Mouse (Mus musculus) urinary bladder, postnatal 4 days (tissue): ENCODE results near the gene Naa10.

Experiments
- DNase-seq, 2 experiments: peaks; one replicate each; pipeline ENCODE4 v3.0.0; 2021 to 2022; ENCODE audit warnings: low spot score in 2 of 2

Naa10 gene

GRCm38 (mm10) chrX:73921823-73922549 is at the start of gene Naa10, which contains the start of gene Arhgap4:
Gene Naa10 (minus strand): TSS chrX:73921944.
Gene Arhgap4 (minus strand): TSS chrX:73921870.
- peak; percentile 82 to 91 for DNase-seq

- DNase-seq: no peak
Observed at GRCm38 (mm10) chrX:73970781-73971180, 49.0 kb upstream of the Naa10 start.

GRCm38 (mm10) chrX:73969729-73970128 is 48.0 kb upstream of the Naa10 start:
- no peak for DNase-seq

- no peak for DNase-seq
Observed at GRCm38 (mm10) chrX:73969167-73969566, 47.4 kb upstream of the Naa10 start.

- DNase-seq: peak; percentile 83 to 85
Observed at GRCm38 (mm10) chrX:73967177-73968075, 45.7 kb upstream of the Naa10 start.

GRCm38 (mm10) chrX:73966248-73967176 is 44.8 kb upstream of the Naa10 start, which contains the start of gene Hcfc1:
Gene Hcfc1 (minus strand): TSS chrX:73966357.
- DNase-seq: peak; percentile 83 to 87

- DNase-seq: no peak
Observed at GRCm38 (mm10) chrX:73965307-73965706, 43.6 kb upstream of the Naa10 start.

GRCm38 (mm10) chrX:73964363-73964762 is 42.6 kb upstream of the Naa10 start:
- no peak for DNase-seq

GRCm38 (mm10) chrX:73954988-73955387 is 33.2 kb upstream of the Naa10 start:
- DNase-seq: no peak

GRCm38 (mm10) chrX:73952603-73953002 is 30.9 kb upstream of the Naa10 start:
- no peak for DNase-seq

- no peak for DNase-seq
Observed at GRCm38 (mm10) chrX:73949341-73949740, 27.6 kb upstream of the Naa10 start.

GRCm38 (mm10) chrX:73948647-73949046 is 26.9 kb upstream of the Naa10 start:
- DNase-seq: peak in 1 of 2 experiments; percentile 36

- DNase-seq: no peak
Observed at GRCm38 (mm10) chrX:73946896-73947295, 25.2 kb upstream of the Naa10 start.

- no peak for DNase-seq
Observed at GRCm38 (mm10) chrX:73942294-73942693, 20.6 kb upstream of the Naa10 start.

- DNase-seq: no peak
Observed at GRCm38 (mm10) chrX:73941860-73942259, 20.1 kb upstream of the Naa10 start.

- DNase-seq: no peak
Observed at GRCm38 (mm10) chrX:73931871-73932270, 10.1 kb upstream of the Naa10 start.

GRCm38 (mm10) chrX:73930402-73931062 is 8.8 kb upstream of the Naa10 start, which contains the start of gene Renbp:
Gene Renbp (minus strand): TSS chrX:73930850.
- DNase-seq: peak; percentile 74 to 79

- no peak for DNase-seq
Observed at GRCm38 (mm10) chrX:73922550-73922882, 772 bp upstream of the Naa10 start.

GRCm38 (mm10) chrX:73921285-73921822 is 390 bp downstream of the Naa10 start:
- no peak for DNase-seq

- no peak for DNase-seq
Observed at GRCm38 (mm10) chrX:73918631-73919030, 3.1 kb downstream of the Naa10 start.

GRCm38 (mm10) chrX:73916945-73917344 is 4.8 kb downstream of the Naa10 start:
- DNase-seq: no peak
